8 mouse cellular contexts compared by ENCODE assay signal in genomic region chr2:26501651-26502141, GRCm38 (mm10). TPM values are rescaled to one million over a fixed set of nuclear protein-coding genes. Genes with fewer than 3 reads are reported as not detected.
DNase-seq lines count a peak whose midpoint lies in the region; ATAC-seq lines count a peak whose summit lies in the region.

No protein-coding gene starts in this region.

- H3K4me1 ChIP-seq in embryonic facial prominence, embryonic 10.5 days = peaks cover 98% of the 10 kb centered on the region
- H3K4me1 ChIP-seq in intestine, embryonic 15.5 days (replicated peaks) = peaks cover 69% of the 10 kb centered on the region
- H3K4me1 ChIP-seq in midbrain, embryonic 10.5 days = peaks cover 91% of the 10 kb centered on the region

- peak overlapping the region; percentile 86 for H3K9ac ChIP-seq in intestine, embryonic 15.5 days

- H3K27ac ChIP-seq in embryonic facial prominence, embryonic 10.5 days (replicated peaks) = peak overlapping the region; percentile 90
- peak overlapping the region; percentile 84 for H3K27ac ChIP-seq in intestine, embryonic 15.5 days
- H3K27ac ChIP-seq in midbrain, embryonic 10.5 days (replicated peaks) = peak overlapping the region; percentile 96

- H3K9me3 ChIP-seq in embryonic facial prominence, embryonic 10.5 days = no peaks in the 10 kb centered on the region
- no peaks in the 10 kb centered on the region for H3K9me3 ChIP-seq in intestine, embryonic 15.5 days
- no peaks in the 10 kb centered on the region for H3K9me3 ChIP-seq in midbrain, embryonic 10.5 days (replicated peaks)

- H3K36me3 ChIP-seq in embryonic facial prominence, embryonic 10.5 days (replicated peaks) = peaks cover 38% of the 10 kb centered on the region
- 0 out of 2 replicates have a peak, but pooled peaks cover 2% of the 10 kb centered on the region for H3K36me3 ChIP-seq in intestine, embryonic 15.5 days
- H3K36me3 ChIP-seq in midbrain, embryonic 10.5 days = peaks cover 41% of the 10 kb centered on the region

- H3K4me3 ChIP-seq in embryonic facial prominence, embryonic 10.5 days = peak overlapping the region; percentile 86
- peak overlapping the region; percentile 81 for H3K4me3 ChIP-seq in intestine, embryonic 15.5 days (replicated peaks)
- peak overlapping the region; percentile 98 for H3K4me3 ChIP-seq in midbrain, embryonic 10.5 days

- H3K4me2 ChIP-seq in intestine, embryonic 15.5 days (replicated peaks) = peak overlapping the region; percentile 88

- peak; percentile 23 for DNase-seq in right cerebral cortex, postnatal 25 days
- no peak for DNase-seq in right cerebral cortex, adult 2 months (ENCODE audit: low spot score in 2 of 2)
- DNase-seq in embryonic facial prominence, embryonic 10.5 days (ENCODE audit: low spot score) = peak; percentile 78
- DNase-seq in midbrain, embryonic 10.5 days (ENCODE audit: low spot score) = peak; percentile 83
- DNase-seq in adrenal gland, adult 18-20 months (ENCODE audit: low spot score in 2 of 2) = no peak
- no peak for DNase-seq in spleen, postnatal 36 days (ENCODE audit: low spot score in 2 of 2)
- no peak for DNase-seq in spleen, postnatal 4 days (ENCODE audit: low spot score in 2 of 2)

- ATAC-seq in intestine, embryonic 15.5 days = peak; percentile 48

- WGBS in embryonic facial prominence, embryonic 10.5 days = 1% methylated on average over 15 of the region's 15 CpGs
- 9% methylated on average over 15 of the region's 15 CpGs for WGBS in intestine, embryonic 15.5 days
- WGBS in midbrain, embryonic 10.5 days = 3% methylated on average over 15 of the region's 15 CpGs

- H3K27me3 ChIP-seq in embryonic facial prominence, embryonic 10.5 days (replicated peaks; ENCODE audit: low read depth, poor library complexity, severe bottlenecking) = peaks cover 74% of the 10 kb centered on the region
- H3K27me3 ChIP-seq in intestine, embryonic 15.5 days (replicated peaks) = no peaks in the 10 kb centered on the region
- peaks cover 27% of the 10 kb centered on the region for H3K27me3 ChIP-seq in midbrain, embryonic 10.5 days (ENCODE audit: low read depth, poor library complexity, severe bottlenecking)

RNA-seq across cellular contexts. Expression of gene Notch1, which starts 14.8 kb away (rescaled TPM):
- 17.1 and 20.3 TPM in 2 replicates for polyA plus RNA-seq in embryonic facial prominence, embryonic 10.5 days (2016; fragmentation: Nextera tagmentation; extraction: Ambion mirVana)
- polyA plus RNA-seq in intestine, embryonic 15.5 days (2015; fragmentation: Nextera tagmentation; extraction: Ambion mirVana) = 11.3 and 12.2 TPM in 2 replicates
- 30.1 and 38.3 TPM in 2 replicates for polyA plus RNA-seq in midbrain, embryonic 10.5 days (2016; fragmentation: Nextera tagmentation; extraction: Ambion mirVana)
- 10 to 100 TPM; 21.5 to 22.0 TPM for total RNA-seq in adrenal gland, adult 18-20 months (2021)

RNA-seq across cellular contexts. Expression of gene Sec16a, which starts 56.7 kb away (rescaled TPM):
- polyA plus RNA-seq in embryonic facial prominence, embryonic 10.5 days (2016; fragmentation: Nextera tagmentation; extraction: Ambion mirVana) = 30.4 and 32.1 TPM in 2 replicates
- polyA plus RNA-seq in intestine, embryonic 15.5 days (2015; fragmentation: Nextera tagmentation; extraction: Ambion mirVana) = 20.2 and 24.7 TPM in 2 replicates
- 21.4 and 28.7 TPM in 2 replicates for polyA plus RNA-seq in midbrain, embryonic 10.5 days (2016; fragmentation: Nextera tagmentation; extraction: Ambion mirVana)
- total RNA-seq in adrenal gland, adult 18-20 months (2021) = 10 to 100 TPM; 52.2 to 69.1 TPM

Comparison
In these comparisons a context has a peak if more than half of its experiments do, and no peak if none do; other contexts are left out.
1. DNase-seq: peak in right cerebral cortex, postnatal 25 days (single experiment), embryonic facial prominence, embryonic 10.5 days (single experiment) and midbrain, embryonic 10.5 days (single experiment); none in right cerebral cortex, adult 2 months (0 of 2), adrenal gland, adult 18-20 months (0 of 2), spleen, postnatal 36 days (0 of 2) and spleen, postnatal 4 days (0 of 2).
2. Peak in every context shown above with its lines, with median percentiles within 50 percentile points of each other: H3K27ac ChIP-seq and H3K4me3 ChIP-seq.